Mouse (Mus musculus) spleen, adult 12 weeks (tissue): Measurements from ENCODE around the gene Pitpnc1.

Experiments
- DNase-seq: peaks from one replicate; pipeline ENCODE4 v3.0.0; 2022; ENCODE audit warnings: low spot score

Pitpnc1 gene

GRCm38 (mm10) chr11:107327326-107327725, 143.2 kb downstream of the Pitpnc1 start:
- DNase-seq: no peak

- no peak for DNase-seq
Measured at GRCm38 (mm10) chr11:107325739-107326725, 144.5 kb downstream of the Pitpnc1 start.

- no peak for DNase-seq
Measured at GRCm38 (mm10) chr11:107325226-107325625, 145.3 kb downstream of the Pitpnc1 start.

- DNase-seq: no peak
Measured at GRCm38 (mm10) chr11:107323173-107323572, 147.3 kb downstream of the Pitpnc1 start.

- DNase-seq: no peak
Measured at GRCm38 (mm10) chr11:107322226-107322625, 148.3 kb downstream of the Pitpnc1 start.

GRCm38 (mm10) chr11:107321819-107322218, 148.7 kb downstream of the Pitpnc1 start:
- no peak for DNase-seq

- DNase-seq: no peak
Measured at GRCm38 (mm10) chr11:107319861-107320260, 150.6 kb downstream of the Pitpnc1 start.

GRCm38 (mm10) chr11:107317653-107318281, 152.7 kb downstream of the Pitpnc1 start:
- no peak for DNase-seq

- no peak for DNase-seq
Measured at GRCm38 (mm10) chr11:107315475-107315874, 155.0 kb downstream of the Pitpnc1 start.

- no peak for DNase-seq
Measured at GRCm38 (mm10) chr11:107310338-107311121, 160.0 kb downstream of the Pitpnc1 start.

GRCm38 (mm10) chr11:107306170-107306569, 164.3 kb downstream of the Pitpnc1 start:
- no peak for DNase-seq

GRCm38 (mm10) chr11:107302141-107302540, 168.4 kb downstream of the Pitpnc1 start:
- DNase-seq: no peak

- no peak for DNase-seq
Measured at GRCm38 (mm10) chr11:107300235-107300634, 170.3 kb downstream of the Pitpnc1 start.

- no peak for DNase-seq
Measured at GRCm38 (mm10) chr11:107299511-107300120, 170.9 kb downstream of the Pitpnc1 start.

GRCm38 (mm10) chr11:107296176-107296575, 174.3 kb downstream of the Pitpnc1 start:
- no peak for DNase-seq

GRCm38 (mm10) chr11:107292036-107292435, 178.5 kb downstream of the Pitpnc1 start:
- DNase-seq: no peak

- no peak for DNase-seq
Measured at GRCm38 (mm10) chr11:107288186-107288563, 182.3 kb downstream of the Pitpnc1 start.

GRCm38 (mm10) chr11:107287215-107288185, 183.0 kb downstream of the Pitpnc1 start:
- no peak for DNase-seq

- DNase-seq: no peak
Measured at GRCm38 (mm10) chr11:107285731-107286130, 184.8 kb downstream of the Pitpnc1 start.

- no peak for DNase-seq
Measured at GRCm38 (mm10) chr11:107283632-107284031, 186.9 kb downstream of the Pitpnc1 start.

- no peak for DNase-seq
Measured at GRCm38 (mm10) chr11:107282481-107282880, 188.0 kb downstream of the Pitpnc1 start.
